Mouse (Mus musculus): ENCODE measurements around the gene 1700001C19Rik.

1700001C19Rik gene

DNA sequence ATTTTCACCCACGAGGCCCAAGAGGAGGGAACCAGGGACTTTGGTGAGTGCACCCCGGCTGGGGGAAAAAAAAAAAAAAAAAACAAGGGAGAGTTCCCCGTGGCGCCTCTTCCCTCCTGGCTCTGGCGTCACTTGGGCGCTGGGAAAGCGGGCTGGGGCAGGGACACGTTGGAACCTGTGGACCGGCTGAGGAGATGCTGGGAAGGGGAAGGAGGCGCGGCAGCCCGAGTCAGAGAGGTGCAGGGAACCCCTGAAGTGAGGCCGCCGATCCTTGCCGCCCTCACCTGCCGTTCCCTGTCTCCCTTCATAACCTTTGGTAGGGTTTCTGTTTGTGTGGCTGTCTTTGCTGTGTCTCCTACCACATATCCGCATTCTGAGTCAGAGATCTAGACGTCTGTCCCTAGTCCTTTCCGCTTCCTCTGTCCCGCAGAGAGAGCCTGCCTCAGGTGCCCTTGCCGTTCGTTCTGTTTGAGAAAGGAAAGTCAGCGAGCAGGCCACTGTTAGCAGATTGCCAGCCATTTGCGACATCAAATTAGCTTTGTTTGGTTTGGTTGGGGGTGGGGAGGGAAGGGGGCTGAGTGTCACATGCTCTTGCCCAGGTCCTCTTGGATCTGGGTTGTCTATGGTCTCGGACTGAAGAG, at the start of gene 1700001C19Rik:
Gene 1700001C19Rik (minus strand): TSS at position 470 of the 641 bp plus-strand sequence.
- in situ Hi-C loops (cut with MboI, MseI): no loop called here

DNA sequence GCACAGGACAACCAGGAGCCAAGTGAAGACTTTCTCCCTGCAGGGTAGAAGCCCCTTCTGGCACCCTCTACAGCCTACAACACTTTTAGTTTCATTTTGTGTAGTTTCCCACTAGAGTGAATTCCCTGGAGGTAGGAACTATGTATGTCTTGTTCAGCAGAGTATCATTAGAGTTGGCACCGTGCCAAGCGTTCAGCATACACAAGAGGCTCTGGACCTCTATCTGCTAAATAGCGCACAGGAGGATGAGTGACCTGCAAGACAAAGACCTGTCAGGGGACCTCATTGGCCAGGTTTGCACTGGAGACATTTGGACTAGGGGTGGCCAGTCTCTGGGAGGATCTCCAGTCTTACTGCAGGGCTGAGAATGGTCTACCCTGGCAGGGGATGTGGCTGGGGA, 48.6 kb upstream of the 1700001C19Rik start:
- in situ Hi-C loops (cut with MboI, MseI): no loop called here

DNA sequence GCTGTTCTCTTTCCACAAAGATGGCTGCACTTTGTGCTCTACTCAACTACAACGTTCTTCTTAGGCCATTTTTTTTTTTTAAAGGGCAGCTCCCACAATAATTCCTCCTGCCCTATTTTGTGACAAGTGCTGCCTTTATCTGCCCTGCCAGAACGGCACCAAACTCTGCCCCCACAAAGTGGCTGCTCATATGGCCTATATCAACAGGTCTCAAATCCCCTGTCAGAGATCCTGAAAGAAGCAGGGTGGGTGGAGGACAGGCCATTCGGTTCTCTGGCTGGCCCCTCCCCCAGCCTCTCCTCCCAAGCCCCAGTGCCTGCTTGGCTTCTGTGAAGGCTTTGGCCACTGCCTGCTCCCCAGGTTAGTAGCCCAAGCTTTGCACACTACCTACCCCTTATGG, 47.8 kb upstream of the 1700001C19Rik start:
- in situ Hi-C loops (cut with MboI, MseI): loop anchor here in 1 of 2 experiments (5.0 kb wide), 1 partner anchor 73 kb away; no protein-coding TSS in a partner anchor

DNA sequence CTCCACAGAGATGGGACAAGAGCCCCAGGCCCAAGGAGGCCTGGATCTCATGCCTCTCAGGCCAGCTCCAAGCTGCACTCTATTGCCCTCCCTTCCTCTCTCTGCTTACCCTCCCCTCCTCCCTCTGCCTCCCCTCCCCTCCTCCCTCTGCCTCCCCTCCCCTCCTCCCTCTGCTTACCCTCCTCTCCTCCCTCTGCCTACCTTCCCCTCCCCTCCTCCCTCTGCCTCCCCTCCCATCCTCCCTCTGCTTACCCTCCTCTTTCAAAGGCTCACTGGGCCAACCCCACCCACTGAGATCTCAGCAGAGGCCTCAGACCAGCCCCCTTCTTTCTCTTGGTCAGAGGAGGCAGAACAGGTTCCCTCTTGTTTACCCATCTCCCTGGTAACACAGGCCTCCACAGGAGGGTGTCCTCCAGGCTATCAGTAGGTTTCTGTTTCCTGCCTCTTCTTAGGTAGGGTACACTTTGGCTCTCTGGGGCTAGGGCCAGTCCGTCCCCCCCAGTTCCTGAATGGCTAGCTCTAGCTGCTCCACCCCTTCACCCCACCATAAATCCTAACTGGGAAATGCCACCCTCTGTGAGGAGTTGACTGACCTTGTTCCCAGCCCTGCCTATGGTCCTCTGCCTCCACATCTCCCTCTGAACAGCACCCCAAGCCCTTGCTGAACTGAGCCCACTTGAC, 47.2 kb upstream of the 1700001C19Rik start:
- in situ Hi-C loops (cut with MboI, MseI): loop anchor here in 1 of 2 experiments (5.0 kb wide), 1 partner anchor 72 kb away; no protein-coding TSS in a partner anchor

DNA sequence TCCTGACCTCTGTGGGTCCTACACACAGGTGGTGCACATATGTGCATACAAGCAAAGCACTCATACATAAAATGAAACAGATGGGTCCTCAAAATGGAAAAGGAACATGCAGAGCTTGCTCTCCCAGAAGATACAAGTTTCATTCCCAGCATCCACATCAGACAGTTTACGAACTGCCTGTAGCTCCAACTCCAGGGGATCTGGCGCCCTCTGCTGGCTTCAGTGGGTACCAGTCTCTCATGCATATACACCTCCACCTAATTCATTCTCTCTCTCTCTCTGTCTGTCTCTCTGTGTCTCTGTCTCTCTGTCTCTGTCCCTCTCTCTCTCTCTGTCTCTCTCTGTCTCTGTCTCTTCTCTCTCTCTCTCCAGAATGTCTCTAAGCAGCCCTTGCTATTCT, 45.2 kb upstream of the 1700001C19Rik start:
- in situ Hi-C loops (cut with MboI, MseI): loop anchor here in 1 of 2 experiments (5.0 kb wide), 1 partner anchor 70 kb away; no protein-coding TSS in a partner anchor

DNA sequence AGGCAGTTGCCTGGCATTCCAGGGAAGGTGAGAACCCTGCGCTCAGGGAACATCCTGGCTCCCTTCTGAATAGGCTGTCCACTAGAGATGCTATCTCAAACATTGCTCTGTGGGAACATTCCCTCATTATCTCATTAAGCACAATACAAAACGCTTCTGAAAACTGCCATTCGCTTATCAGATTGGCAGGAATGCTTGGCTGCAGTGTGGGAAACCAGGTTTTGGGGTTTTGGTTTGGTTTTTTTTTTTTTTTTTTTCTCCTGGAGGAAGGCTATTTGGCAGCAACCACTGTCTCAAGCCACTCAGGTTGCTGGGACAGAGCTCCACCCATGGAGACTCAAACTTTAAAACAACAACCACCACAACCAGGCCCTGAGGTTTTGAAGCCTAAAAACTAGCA, 42.7 kb upstream of the 1700001C19Rik start:
- in situ Hi-C loops (cut with MboI, MseI): loop anchor here in 1 of 2 experiments (5.0 kb wide), 1 partner anchor 68 kb away; no protein-coding TSS in a partner anchor

DNA sequence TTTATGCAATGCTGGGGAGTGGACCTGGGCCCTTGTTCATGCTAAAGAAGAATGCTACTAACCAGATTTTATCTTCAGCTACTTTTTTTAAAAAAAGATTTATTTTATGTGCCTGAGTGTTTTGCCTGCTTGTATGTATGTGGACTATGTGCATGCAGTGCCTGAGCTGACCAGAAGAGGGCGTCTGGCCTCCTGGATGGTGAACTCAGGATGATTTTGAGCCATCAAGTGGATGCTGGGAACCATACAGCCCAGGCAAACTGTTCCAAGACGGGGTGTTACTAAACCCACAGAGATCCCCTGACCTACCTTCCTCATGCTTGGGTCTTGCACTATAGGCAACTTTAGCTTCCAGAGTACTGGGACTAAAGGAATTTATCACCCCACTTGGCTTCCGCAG, 38.5 kb upstream of the 1700001C19Rik start:
- in situ Hi-C loops (cut with MboI, MseI): no loop called here

DNA sequence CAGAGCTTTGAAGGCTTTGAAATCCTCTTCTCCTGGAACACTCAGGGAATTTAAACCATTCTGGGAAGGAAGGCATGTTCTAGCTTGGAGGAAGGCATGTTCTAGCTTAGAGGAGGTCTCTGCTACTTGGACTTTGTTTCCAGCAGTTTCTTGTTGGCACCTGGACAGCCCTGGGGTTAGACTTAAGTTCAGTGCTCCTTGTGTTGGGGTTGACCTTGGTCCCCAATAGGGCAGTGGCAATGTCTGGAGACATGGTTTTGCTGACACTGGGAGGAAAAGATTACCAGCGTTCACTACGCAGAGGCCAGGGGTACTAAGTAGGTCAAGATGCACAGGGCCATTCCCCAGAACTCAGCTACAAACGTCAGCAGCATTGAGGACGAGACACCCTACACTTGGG, 38.0 kb upstream of the 1700001C19Rik start:
- in situ Hi-C loops (cut with MboI, MseI): no loop called here

DNA sequence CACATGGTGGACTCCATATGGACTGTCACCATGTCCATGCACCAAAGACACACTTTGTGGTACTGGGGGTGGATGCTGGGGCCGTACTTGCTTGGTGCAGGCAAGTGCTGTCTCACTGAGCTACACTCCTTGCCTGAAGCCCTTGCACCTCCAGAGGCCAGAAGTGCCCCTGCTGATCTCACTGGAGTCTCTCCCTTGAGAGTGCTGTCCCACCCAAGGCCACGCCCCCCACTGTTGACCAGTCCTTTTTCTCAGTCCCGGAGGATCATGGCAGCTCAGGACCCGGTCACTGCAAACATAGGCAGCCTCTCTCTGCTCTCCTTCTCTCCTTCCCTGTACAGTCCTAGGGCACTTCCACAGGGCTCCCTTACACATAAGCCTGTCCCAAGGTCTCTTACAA, 37.1 kb upstream of the 1700001C19Rik start:
- in situ Hi-C loops (cut with MboI, MseI): no loop called here

DNA sequence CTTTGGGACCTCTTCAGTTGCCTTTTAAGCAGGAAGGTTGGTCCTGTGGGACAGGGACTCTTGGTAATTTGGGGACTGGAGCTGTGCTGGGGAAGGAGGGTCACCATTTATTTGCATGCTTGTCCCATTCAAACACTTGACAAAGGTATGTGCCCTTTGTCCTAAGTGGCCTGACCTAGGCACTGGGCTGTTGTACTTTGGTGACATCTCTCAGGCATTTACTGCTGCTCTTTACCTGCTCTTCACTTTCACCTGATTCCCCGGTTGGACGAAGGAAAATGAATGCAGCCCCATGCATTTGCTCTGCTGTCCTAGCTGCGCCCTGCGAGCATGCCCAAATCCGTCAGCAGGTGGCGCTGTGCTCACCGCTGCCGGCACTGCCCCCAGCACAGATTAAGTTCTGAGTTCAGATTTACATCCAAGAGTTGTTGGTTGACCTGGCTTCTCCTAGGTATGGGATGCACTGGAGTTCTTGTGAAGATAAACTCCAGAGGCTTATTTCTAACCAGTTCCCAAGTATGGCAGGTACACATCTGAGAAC, 36.3 kb upstream of the 1700001C19Rik start:
- in situ Hi-C loops (cut with MboI, MseI): no loop called here

DNA sequence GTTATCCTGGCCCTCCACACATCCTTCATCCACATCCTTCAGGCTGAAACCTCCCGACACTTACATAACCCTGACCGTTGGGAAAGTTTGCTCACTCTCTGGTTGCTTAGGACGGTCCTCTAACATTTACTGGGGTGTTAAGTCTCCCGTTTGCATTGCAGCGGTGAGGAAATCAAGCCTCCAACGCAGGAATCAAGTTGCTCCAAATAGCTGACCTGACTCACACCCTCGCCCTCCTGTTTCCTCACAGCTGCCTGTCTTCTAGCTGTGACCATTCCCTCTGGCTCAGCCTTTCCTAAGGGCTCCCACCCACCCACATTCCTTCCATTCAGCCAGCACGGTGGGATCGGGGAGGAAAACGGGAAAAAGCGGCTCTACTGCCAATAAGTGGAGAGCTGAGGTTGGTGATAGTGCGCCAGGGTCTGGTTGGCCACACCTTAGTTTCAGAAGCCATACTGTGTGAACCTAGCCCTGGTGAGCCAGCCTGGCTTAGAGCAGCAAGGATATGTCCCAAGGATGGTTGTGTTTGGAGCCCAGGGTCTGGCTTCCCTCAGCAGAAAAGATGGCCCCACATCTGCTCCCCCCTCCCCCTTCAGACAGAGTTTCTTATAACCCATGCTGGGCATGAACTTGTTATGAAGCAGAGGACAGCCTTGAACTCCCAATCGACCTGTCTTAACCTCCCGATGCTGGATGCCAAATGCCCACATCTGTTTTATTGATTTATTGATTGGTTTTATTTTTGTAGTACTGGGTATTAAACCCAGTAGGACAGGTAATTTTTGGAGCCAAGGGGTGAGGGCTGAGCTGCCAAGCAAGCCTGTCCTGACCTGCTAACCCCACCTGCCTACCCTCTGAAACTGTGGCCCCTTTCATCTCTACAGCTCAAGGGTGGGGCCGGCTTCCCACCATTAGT, 35.5 kb upstream of the 1700001C19Rik start:
- in situ Hi-C loops (cut with MboI, MseI): no loop called here

DNA sequence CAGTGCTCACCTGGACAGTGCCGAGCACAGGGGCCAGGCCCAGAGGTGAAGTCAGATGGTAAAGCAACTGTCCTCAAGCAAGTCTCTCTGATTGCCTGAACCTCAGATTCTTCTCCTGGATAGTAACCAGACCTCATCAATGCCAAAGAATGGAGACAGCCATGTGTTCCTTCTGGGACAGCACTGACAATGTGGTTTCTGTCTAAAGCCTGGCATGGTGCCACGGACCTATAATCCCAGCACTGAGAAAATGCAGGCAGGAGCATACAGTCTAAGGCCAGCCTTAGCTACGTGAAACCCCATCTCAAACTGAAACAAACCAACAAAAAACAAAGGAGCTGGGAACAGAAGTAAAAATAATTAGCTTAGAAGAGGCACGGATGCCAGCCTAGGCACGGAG, 33.5 kb upstream of the 1700001C19Rik start:
- in situ Hi-C loops (cut with MboI, MseI): no loop called here

DNA sequence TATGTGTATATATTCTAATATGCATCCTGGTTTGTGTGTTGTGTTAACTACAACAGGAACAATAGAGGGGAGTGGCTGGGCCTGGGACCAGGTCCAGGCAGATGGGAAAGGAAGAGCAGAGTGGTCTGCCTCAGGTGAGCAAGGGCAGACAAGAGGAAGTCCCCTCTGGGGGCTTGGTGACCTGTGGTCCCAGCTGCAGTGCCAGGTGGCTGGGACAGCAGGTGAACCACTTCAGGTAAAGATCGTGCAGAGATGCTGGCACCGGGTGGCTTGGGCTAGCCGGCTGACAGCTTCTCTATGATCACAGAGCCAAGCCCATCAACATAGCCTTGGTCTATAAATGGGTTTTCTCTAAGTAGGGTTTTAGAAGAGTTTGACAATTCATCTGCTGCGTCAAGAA, 32.9 kb upstream of the 1700001C19Rik start:
- in situ Hi-C loops (cut with MboI, MseI): no loop called here

DNA sequence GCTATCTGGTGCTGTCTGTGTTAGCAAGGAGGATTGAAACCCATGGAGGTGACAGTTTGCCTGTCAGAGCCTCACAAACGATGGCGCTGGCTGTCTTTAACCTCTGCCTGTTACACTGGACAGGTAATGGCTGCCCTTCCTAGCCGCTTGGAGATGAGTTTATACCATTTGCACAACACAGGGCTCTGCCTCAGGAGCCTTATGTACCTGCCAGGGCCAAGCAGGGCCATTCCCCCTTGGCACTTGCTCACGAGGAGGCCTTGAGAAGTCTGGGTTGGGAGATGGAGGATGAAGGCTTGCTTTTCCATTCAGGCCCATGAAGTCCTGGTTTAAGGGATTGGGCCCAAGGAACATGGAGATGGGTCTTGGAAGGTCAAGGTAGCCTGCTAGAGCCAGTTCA, 32.5 kb upstream of the 1700001C19Rik start:
- in situ Hi-C loops (cut with MboI, MseI): no loop called here

DNA sequence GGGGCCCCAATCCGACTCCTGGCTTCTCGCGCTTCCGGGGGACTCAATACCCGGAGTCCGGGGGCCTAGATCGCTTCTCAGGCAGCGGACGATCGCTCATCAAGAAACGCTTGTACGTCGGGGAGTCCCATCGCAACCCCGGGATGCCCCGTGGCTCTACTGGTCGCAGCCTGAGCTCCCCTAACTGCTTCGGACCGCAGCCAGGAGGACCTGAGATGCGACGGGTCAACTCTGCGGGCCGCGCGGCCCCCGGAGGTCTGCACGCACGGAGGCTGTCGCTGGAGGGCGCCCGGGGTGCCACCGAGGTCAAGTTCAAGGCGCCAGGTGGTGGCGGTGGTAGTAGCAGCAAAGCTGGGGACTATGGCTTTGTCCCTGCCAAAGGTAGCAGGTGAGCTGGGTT, 31.3 kb upstream of the 1700001C19Rik start:
- in situ Hi-C loops (cut with MboI, MseI): no loop called here

DNA sequence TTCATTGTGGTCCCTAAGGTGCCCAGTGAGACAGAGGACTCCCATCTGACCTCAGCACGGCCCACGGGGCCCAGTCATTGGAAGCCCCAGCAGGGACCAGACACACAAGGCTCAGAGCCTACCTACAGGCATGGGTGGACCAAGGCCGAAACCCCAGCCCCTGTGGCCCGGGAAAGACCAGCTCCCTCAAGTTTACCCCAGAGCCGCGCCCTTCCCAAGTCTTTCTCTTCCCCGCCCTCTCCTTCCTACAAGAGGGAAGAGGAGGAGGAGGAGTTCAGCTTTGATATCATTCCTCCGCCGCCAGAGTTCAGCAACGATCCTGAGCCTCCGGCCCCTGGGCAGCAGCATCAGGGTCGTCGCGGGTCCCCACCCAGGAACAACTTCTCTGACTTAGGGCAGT, 30.9 kb upstream of the 1700001C19Rik start:
- in situ Hi-C loops (cut with MboI, MseI): no loop called here

DNA sequence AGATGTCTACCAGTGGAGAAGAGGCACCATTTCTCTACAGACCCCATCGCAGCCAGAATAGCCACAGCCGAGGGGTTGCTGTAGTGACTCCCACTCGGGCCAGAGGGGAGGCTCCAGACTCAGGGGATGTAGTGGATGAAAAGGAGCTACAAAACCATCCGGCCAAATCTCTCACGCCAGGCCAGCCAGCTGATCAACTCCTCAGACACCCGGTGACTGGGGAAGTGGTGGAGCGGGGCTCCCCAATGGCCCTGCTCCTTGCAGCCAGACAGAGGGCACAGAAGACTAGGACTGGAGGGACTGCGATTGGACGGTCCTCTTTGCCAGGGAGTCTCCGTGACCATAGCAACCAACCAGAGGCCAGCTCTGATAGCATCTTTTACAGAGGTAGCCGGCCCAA, 30.5 kb upstream of the 1700001C19Rik start:
- in situ Hi-C loops (cut with MboI, MseI): no loop called here

DNA sequence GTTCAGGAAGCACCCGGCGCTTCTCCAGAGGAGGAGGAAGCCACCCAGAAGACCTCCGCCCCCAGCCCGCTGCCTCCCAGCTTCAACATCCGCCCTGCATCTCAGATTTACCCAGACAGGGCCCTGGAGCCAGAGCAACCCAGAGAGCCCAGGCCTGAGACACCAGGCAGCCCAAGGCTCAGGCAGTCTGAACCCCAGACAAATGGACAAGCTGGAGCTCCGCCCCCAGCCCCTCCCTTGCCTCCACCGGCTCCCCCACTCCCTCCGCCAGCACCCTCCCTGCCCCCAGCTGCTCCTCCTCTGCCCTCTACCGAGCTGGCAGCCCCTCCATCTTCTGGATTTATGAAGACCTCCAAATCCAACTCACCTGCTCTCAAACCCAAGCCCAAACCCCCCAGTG, 29.1 kb upstream of the 1700001C19Rik start:
- in situ Hi-C loops (cut with MboI, MseI): no loop called here

DNA sequence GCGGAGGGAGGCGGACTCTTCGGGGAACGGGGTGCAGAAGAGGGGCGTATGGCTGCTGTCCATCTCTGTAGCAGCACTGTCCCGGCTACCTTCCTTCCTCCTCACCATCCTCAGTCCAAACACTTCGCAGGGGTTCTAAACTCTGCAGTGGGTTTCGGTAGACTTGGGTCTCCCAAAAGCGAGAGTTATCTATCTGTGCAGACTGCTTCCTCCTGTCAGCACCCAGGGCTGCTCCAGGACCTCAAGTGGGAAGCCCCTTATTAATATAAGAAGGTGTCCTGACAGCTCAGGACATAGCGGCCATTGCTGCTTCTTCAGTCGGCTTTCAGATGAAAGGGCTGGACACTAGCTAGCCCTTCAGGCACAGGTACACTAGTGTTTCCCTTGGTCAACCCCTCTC, 27.8 kb upstream of the 1700001C19Rik start:
- in situ Hi-C loops (cut with MboI, MseI): no loop called here

DNA sequence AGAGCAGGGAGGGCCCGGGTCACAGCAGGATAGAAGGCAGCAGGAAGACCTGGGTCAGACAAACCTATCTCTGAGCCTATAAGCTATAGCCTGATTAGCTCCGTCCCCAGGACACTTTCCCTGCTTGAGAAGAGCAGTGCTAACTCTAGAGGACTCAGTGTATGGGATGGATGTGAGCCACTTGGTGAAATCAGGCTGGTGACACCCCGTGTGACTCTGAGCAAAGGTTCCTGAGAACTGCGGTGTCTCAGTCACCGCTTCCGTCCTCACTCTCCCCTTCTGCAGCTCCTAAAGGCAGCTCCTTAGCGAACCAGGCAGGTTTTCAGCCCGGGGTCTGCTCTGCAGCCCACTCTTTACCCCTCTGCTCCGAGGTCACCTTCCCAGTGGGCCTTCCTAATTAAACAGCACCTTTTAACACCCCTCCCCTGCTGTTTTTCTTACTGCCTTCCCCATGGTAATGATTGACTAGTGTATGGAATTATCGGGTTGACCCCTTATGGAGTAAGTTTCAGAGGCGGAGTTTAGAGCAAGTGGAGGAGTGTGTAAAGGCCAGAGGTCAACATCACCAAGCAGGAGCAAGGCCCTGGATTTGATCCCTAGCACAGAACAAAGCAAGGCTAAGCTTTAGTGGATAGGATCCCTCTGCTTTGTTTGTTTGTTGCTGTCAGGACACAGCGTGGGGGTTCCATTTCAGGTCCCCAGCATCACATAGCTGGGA, 27.2 kb upstream of the 1700001C19Rik start:
- in situ Hi-C loops (cut with MboI, MseI): no loop called here

DNA sequence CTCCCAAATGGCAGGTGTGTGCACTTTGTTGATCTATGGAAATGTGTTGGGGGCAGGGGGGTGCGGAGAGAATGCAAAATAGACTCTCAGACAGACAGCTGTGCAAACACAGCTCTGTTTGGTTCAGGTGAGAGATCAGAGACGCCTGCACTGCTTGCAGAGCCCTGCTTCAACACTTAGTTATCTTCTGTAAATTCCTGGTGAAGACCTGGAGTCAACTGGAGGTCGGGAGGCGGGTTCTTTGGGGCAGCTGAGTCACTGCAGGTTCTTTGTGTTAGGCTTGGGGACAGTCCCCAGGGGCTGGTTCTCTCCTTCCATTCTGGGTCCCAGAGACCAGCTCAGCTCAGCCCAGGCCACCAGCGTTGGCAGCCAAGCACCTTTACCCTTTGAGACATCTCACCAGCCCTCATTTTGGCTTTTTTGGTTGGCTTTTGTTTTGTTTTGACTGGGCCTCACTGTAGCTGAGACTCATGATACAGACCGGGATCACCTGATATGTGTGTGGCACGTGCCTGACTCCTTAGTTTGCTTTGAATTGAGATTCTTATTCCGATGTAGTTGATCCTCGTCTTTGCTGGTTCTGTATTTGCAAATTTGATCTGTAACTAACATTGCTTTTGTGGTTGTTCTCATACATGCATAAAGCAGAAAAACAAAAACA, 25.7 kb upstream of the 1700001C19Rik start:
- in situ Hi-C loops (cut with MboI, MseI): no loop called here
